Mouse (Mus musculus) lung, embryonic 16.5 days (tissue): ENCODE data around the gene Rab24. TPM values are rescaled to one million over a fixed set of nuclear protein-coding genes. Genes with fewer than 3 reads are reported as not detected.

Experiments used
- ATAC-seq: fragments of 200-750 bp; cut with Nextera tagmentation; 2 replicates; pipeline ENCODE4 v1.8.0; 2017; ENCODE audit warnings: low read depth, mild to moderate bottlenecking, moderate library complexity
- H3K27ac ChIP-seq: fragments of 300-500 bp; sonication (generic); 2 replicates; pipeline ENCODE4 v1.5.1; 2014; ENCODE audit warnings: mild to moderate bottlenecking, control low read depth, low read length
- H3K27me3 ChIP-seq: fragments of 300-500 bp; sonication (generic); 2 replicates; pipeline ENCODE4 v1.6.1; 2014; ENCODE audit warnings: low read depth, low read length, mixed read lengths; ENCODE audit not compliant: control insufficient read depth, insufficient read depth
- H3K36me3 ChIP-seq: fragments of 300-500 bp; sonication (generic); 2 replicates; pipeline ENCODE4 v1.6.1; 2014; ENCODE audit warnings: low read length; ENCODE audit not compliant: control insufficient read depth, insufficient read depth
- H3K4me1 ChIP-seq: fragments of 300-500 bp; sonication (generic); replicated peaks from 2 replicates; pipeline ENCODE4 v1.6.1; 2014; ENCODE audit warnings: low read length, mixed read lengths; ENCODE audit not compliant: control insufficient read depth, insufficient read depth
- H3K4me2 ChIP-seq: fragments of 300-500 bp; sonication (generic); 2 replicates; pipeline ENCODE4 v1.6.1; 2014; ENCODE audit warnings: low read depth, low read length, control low read depth
- H3K4me3 ChIP-seq: fragments of 300-500 bp; sonication (generic); 2 replicates; pipeline ENCODE4 v1.5.1; 2014; ENCODE audit warnings: mild to moderate bottlenecking, low read length, control low read depth
- H3K9ac ChIP-seq: fragments of 300-500 bp; sonication (generic); 2 replicates; pipeline ENCODE4 v1.6.1; 2014; ENCODE audit warnings: low read length, control low read depth
- H3K9me3 ChIP-seq: fragments of 300-500 bp; sonication (generic); 2 replicates; pipeline ENCODE4 v1.6.1; 2016; ENCODE audit warnings: low read length; ENCODE audit not compliant: control insufficient read depth
- WGBS: fragments of 180-500 bp; shearing (Covaris S2); extraction: QIAGEN DNeasy Blood & Tissue Kit; methylation state at CpG from one replicate; pipeline ENCODE4 v1.1.7; 2014; 5-methylcytosine and 5-hydroxymethylcytosine counted together
- polyA plus RNA-seq: library from polyadenylated mRNA; unstranded; fragments of >200 nt; fragmentation: Nextera tagmentation; extraction: Ambion mirVana; gene quantifications from 2 replicates; pipeline ENCODE4 v1.2.1, GENCODE M21; 2015

Gene Rab24
- polyA plus RNA-seq, 1 experiment from 2014 or later = 76.9 TPM

DNA sequence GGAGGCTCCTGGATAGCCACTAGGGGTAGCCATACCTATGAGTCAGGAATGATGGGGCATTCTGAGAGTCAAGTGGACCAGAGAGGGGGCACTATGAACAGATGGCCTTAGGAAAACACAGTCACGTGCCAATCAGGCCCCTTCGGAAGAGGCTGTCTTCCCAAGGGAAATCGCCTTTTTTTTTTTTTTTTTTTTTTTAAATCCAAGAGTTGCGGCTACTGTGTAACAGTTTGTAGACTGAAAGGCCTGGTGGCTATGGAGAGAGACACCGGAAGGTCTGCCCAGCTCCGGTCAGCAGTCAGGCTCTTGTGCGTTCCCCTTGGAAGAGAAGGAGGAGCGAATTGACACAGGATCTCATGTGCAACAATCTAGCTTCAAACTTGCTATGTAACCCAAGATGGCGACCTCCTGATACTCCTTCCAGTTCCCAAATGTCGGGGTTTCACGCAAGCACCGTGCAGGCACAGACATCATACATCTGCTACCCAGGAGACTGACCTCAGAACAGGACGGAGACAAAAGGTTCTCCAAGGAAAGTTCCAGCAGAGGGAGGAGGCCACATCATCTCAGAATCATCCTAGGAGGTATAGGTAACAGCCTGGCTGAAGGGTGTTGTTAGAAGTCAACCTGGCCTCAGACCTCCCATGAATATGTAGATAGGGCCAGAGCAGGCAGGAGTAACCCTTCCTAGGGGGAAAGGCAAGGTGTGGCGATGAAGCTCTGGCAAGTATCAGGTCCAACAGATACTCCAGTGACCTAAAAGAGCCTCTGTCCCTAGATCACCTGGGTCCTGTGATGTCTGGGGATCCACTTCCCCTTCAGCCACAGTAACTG lies 9.0 kb upstream of the Rab24 start:
- 37% methylated on average over 14 of the region's 14 CpGs for WGBS
- Histone ChIP-seq H3K27ac (peak overlapping the region; percentile 91), H3K4me1 (peaks cover 32% of the 10 kb centered on the region), H3K9ac (peak overlapping the region; percentile 76), H3K36me3 (peaks cover 5% of the 10 kb centered on the region), H3K4me3 (peak overlapping the region; percentile 66), H3K4me2 (peak overlapping the region; percentile 74), H3K27me3 (no peaks in the 10 kb centered on the region), H3K9me3 (no peaks in the 10 kb centered on the region)
- no peak for ATAC-seq

- peaks cover 32% of the 10 kb centered on the region for H3K4me1 ChIP-seq
- H3K27ac ChIP-seq = peak within 1 kb of the TSS; percentile 91
- H3K4me2 ChIP-seq = peak within 1 kb of the TSS; percentile 74
- H3K4me3 ChIP-seq = peak within 1 kb of the TSS; percentile 66
- peak within 1 kb of the TSS; percentile 76 for H3K9ac ChIP-seq
- under 1% methylated on average over 71 of the region's 82 CpGs for WGBS
- no peaks in the 10 kb centered on the region for H3K27me3 ChIP-seq
- no peaks in the 10 kb centered on the region for H3K9me3 ChIP-seq
- peaks cover 11% of the 10 kb centered on the region for H3K36me3 ChIP-seq
- ATAC-seq = peak; percentile 90
These were observed 8.2 kb upstream of the Rab24 start, which contains the start of gene Mxd3 for GRCm38 (mm10) chr13:55329683-55330566. Gene Mxd3, minus strand, starts transcription at chr13:55329823.

DNA sequence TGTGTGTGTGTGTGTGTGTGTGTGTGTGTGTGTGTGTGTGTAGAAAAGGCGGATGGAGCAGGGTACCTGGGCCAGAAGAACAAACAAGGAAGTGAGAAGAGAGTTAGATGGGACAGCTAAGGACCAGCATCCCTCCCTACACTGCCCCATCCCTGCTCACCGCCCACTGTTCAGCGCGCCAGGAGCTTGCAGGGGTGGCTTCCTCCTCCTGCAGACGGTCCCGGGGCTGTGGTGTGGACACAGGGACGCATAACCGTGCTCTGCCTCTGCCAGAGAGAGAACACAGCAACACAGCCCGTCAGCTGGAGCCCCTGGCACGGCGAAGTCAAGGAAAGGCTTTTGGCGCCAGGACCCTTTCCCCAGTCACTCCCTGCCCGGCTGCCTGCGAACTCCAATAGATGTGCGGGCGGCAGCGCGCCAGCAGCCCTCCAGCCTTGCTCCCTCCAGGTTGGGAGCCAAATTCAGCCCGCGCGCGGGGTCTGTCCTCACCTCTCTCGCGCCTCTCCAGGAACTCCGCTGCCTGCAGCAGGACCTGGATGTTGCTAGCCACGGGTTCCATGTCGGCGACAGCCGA lies 7.5 kb upstream of the Rab24 start:
- Histone ChIP-seq H3K27me3 (no peaks in the 10 kb centered on the region), H3K36me3 (peaks cover 11% of the 10 kb centered on the region), H3K4me1 (peaks cover 32% of the 10 kb centered on the region), H3K9me3 (no peaks in the 10 kb centered on the region), H3K4me2 (peak overlapping the region; percentile 74), H3K9ac (peak overlapping the region; percentile 76), H3K27ac (peak overlapping the region; percentile 80), H3K4me3 (peak overlapping the region; percentile 66)
- under 1% methylated on average over 28 of the region's 29 CpGs for WGBS
- ATAC-seq = peak; percentile 29

DNA sequence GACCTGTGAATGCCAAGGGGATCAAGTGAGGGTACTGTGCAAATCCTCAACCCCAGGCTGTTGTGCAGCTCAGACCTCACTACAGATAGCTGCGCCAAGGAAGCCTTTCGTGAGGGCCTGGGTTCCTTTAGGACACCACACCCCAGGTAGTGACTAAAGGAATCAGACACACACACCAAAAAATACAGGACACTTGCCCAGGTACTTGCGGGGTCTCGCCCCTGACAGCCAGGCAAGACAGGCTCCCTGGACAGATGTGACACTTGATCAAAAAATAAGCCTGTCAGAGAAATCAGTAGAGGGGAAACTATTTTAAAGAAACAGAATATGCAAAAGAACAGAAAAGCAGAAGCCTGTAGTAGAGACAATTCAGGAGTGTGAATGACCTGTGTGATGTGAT lies 6.9 kb upstream of the Rab24 start:
- H3K4me1 ChIP-seq = peaks cover 37% of the 10 kb centered on the region
- WGBS = 79% methylated on average over 4 of the region's 4 CpGs
- peak overlapping the region; percentile 74 for H3K4me2 ChIP-seq
- ATAC-seq = no peak
- peaks cover 15% of the 10 kb centered on the region for H3K36me3 ChIP-seq
- H3K27me3 ChIP-seq = no peaks in the 10 kb centered on the region
- H3K9ac ChIP-seq = peak overlapping the region; percentile 76
- no peak overlapping the region for H3K27ac ChIP-seq
- H3K9me3 ChIP-seq = no peaks in the 10 kb centered on the region
- peak overlapping the region; percentile 66 for H3K4me3 ChIP-seq

DNA sequence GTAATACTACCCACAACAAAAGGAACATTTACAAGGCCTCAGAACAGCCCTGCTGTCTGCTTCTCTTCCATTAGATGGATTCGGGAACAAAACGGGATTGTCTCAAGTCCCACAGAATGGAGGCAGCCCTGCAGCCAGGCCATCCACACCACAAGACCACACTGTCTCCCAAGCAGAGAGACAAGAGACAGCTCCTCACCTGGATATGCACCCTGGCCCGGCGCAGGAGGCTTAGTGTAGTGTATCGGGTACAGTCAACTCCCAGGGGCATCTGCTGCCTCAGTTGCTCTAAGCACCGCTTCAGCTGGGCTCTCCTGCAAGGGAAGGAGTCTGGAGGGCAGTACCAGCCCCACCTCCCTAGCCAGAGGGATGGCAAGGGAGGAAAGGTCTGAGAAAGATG lies 6.4 kb upstream of the Rab24 start:
- Histone ChIP-seq H3K4me2 (peak overlapping the region; percentile 74), H3K36me3 (peaks cover 15% of the 10 kb centered on the region), H3K4me3 (peak overlapping the region; percentile 66), H3K9ac (peak overlapping the region; percentile 76), H3K9me3 (no peaks in the 10 kb centered on the region), H3K27me3 (no peaks in the 10 kb centered on the region), H3K4me1 (peaks cover 41% of the 10 kb centered on the region), H3K27ac (no peak overlapping the region)
- WGBS = 85% methylated on average over 6 of the region's 6 CpGs
- ATAC-seq = no peak

DNA sequence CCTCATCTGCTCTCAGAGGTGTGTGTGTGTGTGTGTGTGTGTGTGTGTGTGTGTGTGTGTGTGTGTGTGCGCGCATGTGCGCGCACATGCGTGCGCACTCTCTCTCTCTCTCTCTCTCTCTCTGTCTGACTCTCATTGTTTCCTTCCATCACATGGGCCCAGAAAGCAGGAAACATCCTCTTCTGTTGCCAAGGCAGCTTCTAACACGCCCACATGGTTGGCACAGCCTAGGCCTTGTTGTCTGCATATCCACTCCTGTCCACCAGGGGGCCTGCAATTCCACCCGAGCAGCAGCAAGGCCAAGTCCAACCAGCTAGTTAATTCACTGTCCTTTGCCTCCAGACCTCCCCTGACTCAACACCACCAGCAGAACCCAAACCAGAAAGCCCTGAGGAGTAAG lies 5.9 kb upstream of the Rab24 start:
- no peak overlapping the region for H3K27ac ChIP-seq
- H3K9ac ChIP-seq = peak overlapping the region; percentile 45; the same call in 1 of the 2 replicates
- H3K4me1 ChIP-seq = peaks cover 46% of the 10 kb centered on the region
- ATAC-seq = peak; percentile 19; the same call in 1 of the 2 replicates
- H3K27me3 ChIP-seq = no peaks in the 10 kb centered on the region
- peaks cover 15% of the 10 kb centered on the region for H3K36me3 ChIP-seq
- H3K4me3 ChIP-seq = peak overlapping the region; percentile 66
- WGBS = 35% methylated on average over 8 of the region's 8 CpGs
- H3K9me3 ChIP-seq = no peaks in the 10 kb centered on the region
- H3K4me2 ChIP-seq = peak overlapping the region; percentile 74; the same call in 1 of the 2 replicates

- peaks cover 15% of the 10 kb centered on the region for H3K36me3 ChIP-seq
- no peaks in the 10 kb centered on the region for H3K27me3 ChIP-seq
- H3K4me1 ChIP-seq = peaks cover 46% of the 10 kb centered on the region
- no peak for ATAC-seq
- H3K27ac ChIP-seq = peak overlapping the region; percentile 23; the same call in 1 of the 2 replicates
- no peaks in the 10 kb centered on the region for H3K9me3 ChIP-seq
- no peak overlapping the region for H3K4me3 ChIP-seq
- WGBS = 37% methylated on average over 4 of the region's 4 CpGs
- no peak overlapping the region for H3K4me2 ChIP-seq
- H3K9ac ChIP-seq = no peak overlapping the region
These were observed 5.4 kb upstream of the Rab24 start for GRCm38 (mm10) chr13:55327169-55327568.

GRCm38 (mm10) chr13:55325596-55325995 lies 3.9 kb upstream of the Rab24 start:
- no peak overlapping the region for H3K27ac ChIP-seq
- H3K27me3 ChIP-seq = no peaks in the 10 kb centered on the region
- H3K36me3 ChIP-seq = peaks cover 15% of the 10 kb centered on the region
- no peaks in the 10 kb centered on the region for H3K9me3 ChIP-seq
- no peak overlapping the region for H3K9ac ChIP-seq
- no peak for ATAC-seq
- no peak overlapping the region for H3K4me2 ChIP-seq
- WGBS = 72% methylated on average over 11 of the region's 11 CpGs
- H3K4me3 ChIP-seq = no peak overlapping the region
- H3K4me1 ChIP-seq = peaks cover 46% of the 10 kb centered on the region
